Mouse (Mus musculus) liver, embryonic 16.5 days (tissue): Measurements from ENCODE around the gene Fnbp1l. TPM values are rescaled to one million over a fixed set of nuclear protein-coding genes. Genes with fewer than 3 reads are reported as not detected.

Source experiments
- ATAC-seq: fragments of 200-750 bp; cut with Nextera tagmentation; 2 replicates; pipeline ENCODE4 v1.8.0; 2017; ENCODE audit warnings: low read depth, mild to moderate bottlenecking, moderate number of reproducible peaks, moderate library complexity
- H3K27ac ChIP-seq: fragments of 300-500 bp; sonication (generic); 2 replicates; pipeline ENCODE4 v1.5.1; 2014; ENCODE audit warnings: mild to moderate bottlenecking, low read length
- H3K27me3 ChIP-seq: fragments of 300-500 bp; sonication (generic); 2 replicates; pipeline ENCODE4 v1.6.1; 2014; ENCODE audit warnings: low read depth, low read length, mixed read lengths; ENCODE audit not compliant: control insufficient read depth, insufficient read depth
- H3K36me3 ChIP-seq: fragments of 300-500 bp; sonication (generic); 2 replicates; pipeline ENCODE4 v1.6.1; 2014; ENCODE audit warnings: mild to moderate bottlenecking; ENCODE audit not compliant: control insufficient read depth, insufficient read depth
- H3K4me1 ChIP-seq: fragments of 300-500 bp; sonication (generic); 2 replicates; pipeline ENCODE4 v1.6.1; 2014; ENCODE audit warnings: low read depth, low read length, mixed read lengths; ENCODE audit not compliant: control insufficient read depth
- H3K4me2 ChIP-seq: fragments of 300-500 bp; sonication (generic); 2 replicates; pipeline ENCODE4 v1.6.1; 2014; ENCODE audit warnings: low read depth, low read length, mixed read lengths
- H3K4me3 ChIP-seq: fragments of 300-500 bp; sonication (generic); 2 replicates; pipeline ENCODE4 v1.5.1; 2014; ENCODE audit warnings: low read depth, mild to moderate bottlenecking, low read length
- H3K9ac ChIP-seq: fragments of 300-500 bp; sonication (generic); 2 replicates; pipeline ENCODE4 v1.6.1; 2014; ENCODE audit warnings: low read depth, low read length
- H3K9me3 ChIP-seq: fragments of 300-500 bp; sonication (generic); replicated peaks from 2 replicates; pipeline ENCODE4 v1.6.1; 2016; ENCODE audit warnings: low read length; ENCODE audit not compliant: control insufficient read depth
- WGBS: fragments of 180-500 bp; shearing (Covaris S2); extraction: QIAGEN DNeasy Blood & Tissue Kit; methylation state at CpG from one replicate; pipeline ENCODE4 v1.1.7; 2014; ENCODE audit not compliant: insufficient replicate concordance; 5-methylcytosine and 5-hydroxymethylcytosine counted together
- polyA plus RNA-seq: library from polyadenylated mRNA; unstranded; fragments of >200 nt; fragmentation: Nextera tagmentation; extraction: Ambion mirVana; gene quantifications from 2 replicates; pipeline ENCODE4 v1.2.1, GENCODE M21; 2015

Fnbp1l gene
- polyA plus RNA-seq, 1 experiment from 2014 or later, result 4.1 TPM

DNA sequence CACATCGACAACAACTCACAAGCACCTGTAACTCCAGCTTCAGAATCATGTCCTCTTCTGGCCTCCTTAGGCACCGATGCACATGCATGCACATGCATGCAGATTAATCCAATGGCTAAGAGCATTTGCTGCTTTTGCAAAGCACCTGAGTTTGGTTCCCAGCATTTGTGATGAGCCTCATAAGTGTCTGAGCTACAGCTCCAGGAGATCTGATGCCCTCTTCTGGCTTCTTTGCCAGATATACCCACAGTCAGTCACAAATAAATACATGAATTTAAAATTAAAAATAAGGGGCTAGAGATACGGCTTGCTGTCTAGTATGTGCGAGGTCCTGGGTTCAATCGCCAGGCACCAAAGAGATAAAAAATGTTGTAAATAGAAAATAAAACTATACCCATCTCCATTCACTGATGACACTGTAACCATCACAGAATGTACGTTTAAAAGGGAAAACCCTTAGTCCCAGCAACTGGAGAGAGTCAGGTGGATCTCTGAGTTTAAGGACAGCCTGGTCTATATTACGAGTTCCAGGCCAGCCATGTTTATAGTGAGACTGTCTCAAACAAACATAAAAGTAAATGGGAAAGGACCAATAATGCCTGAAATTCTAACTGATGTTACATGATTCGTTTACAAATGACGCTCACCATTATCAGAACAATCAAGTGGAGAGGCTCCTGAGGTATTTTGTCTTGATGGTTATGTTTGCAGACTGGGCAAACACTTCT, 1.7 kb downstream of the Fnbp1l start:
- no peak overlapping the region for H3K9ac ChIP-seq
- H3K4me1 ChIP-seq, result no peaks in the 10 kb centered on the region; the same call in 1 of the 2 replicates
- no peak overlapping the region for H3K27ac ChIP-seq
- H3K27me3 ChIP-seq, result peaks cover 35% of the 10 kb centered on the region
- H3K4me2 ChIP-seq, result peak overlapping the region; percentile 61
- no peaks in the 10 kb centered on the region for H3K36me3 ChIP-seq
- no peaks in the 10 kb centered on the region for H3K9me3 ChIP-seq
- 53% methylated on average over 9 of the region's 9 CpGs for WGBS
- H3K4me3 ChIP-seq, result peak overlapping the region; percentile 67
- no peak for ATAC-seq

DNA sequence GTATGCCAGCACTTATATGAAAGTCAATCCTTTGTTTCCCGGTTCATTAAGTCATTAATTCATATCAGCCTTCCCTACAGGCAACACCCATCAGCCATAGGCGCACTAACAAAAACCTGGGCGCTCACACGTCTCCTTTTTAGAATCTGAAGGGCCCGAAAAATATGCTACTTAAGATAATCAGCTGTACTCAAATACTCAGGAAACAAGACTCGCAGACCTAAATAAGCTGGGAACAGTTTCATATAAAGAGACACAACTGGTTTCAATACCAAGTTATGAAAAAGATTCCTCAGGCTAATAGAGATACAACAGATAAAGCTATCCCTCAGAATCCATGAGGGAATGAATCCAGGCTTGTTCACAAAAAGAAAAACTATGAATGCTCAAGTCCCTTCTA, 7.0 kb downstream of the Fnbp1l start:
- H3K9ac ChIP-seq, result no peak overlapping the region
- H3K9me3 ChIP-seq, result no peaks in the 10 kb centered on the region
- no peak for ATAC-seq
- no peaks in the 10 kb centered on the region for H3K36me3 ChIP-seq
- H3K27me3 ChIP-seq, result peaks cover 2% of the 10 kb centered on the region
- WGBS, result 36% methylated on average over 6 of the region's 6 CpGs
- H3K27ac ChIP-seq, result no peak overlapping the region
- no peak overlapping the region for H3K4me3 ChIP-seq
- no peaks in the 10 kb centered on the region for H3K4me1 ChIP-seq
- no peak overlapping the region for H3K4me2 ChIP-seq

DNA sequence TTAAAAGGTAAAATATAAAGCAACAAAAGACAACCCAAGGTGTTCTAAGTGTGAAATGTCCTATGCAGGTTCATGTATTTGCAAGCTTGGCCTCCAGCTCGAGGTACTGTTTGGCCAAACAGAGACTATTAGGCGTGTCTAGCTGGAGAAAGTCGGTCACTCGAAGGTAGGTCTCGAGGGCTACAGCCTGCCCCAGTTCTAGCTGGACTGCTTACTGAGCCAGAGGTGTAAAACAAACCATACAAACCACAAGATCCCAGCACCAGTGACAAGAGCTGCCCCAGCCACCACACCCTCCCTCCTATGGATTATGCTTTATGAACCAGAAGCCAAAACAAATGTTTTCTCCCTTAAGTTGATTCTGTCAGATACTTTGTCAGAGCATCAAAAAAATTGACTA, 7.8 kb downstream of the Fnbp1l start:
- no peak overlapping the region for H3K4me2 ChIP-seq
- WGBS, result 37% methylated on average over 5 of the region's 5 CpGs
- H3K4me1 ChIP-seq, result no peaks in the 10 kb centered on the region
- H3K9ac ChIP-seq, result no peak overlapping the region
- no peaks in the 10 kb centered on the region for H3K36me3 ChIP-seq
- no peaks in the 10 kb centered on the region; the same call in 1 of the 2 replicates for H3K27me3 ChIP-seq
- ATAC-seq, result no peak
- H3K27ac ChIP-seq, result no peak overlapping the region
- no peaks in the 10 kb centered on the region for H3K9me3 ChIP-seq
- H3K4me3 ChIP-seq, result no peak overlapping the region

DNA sequence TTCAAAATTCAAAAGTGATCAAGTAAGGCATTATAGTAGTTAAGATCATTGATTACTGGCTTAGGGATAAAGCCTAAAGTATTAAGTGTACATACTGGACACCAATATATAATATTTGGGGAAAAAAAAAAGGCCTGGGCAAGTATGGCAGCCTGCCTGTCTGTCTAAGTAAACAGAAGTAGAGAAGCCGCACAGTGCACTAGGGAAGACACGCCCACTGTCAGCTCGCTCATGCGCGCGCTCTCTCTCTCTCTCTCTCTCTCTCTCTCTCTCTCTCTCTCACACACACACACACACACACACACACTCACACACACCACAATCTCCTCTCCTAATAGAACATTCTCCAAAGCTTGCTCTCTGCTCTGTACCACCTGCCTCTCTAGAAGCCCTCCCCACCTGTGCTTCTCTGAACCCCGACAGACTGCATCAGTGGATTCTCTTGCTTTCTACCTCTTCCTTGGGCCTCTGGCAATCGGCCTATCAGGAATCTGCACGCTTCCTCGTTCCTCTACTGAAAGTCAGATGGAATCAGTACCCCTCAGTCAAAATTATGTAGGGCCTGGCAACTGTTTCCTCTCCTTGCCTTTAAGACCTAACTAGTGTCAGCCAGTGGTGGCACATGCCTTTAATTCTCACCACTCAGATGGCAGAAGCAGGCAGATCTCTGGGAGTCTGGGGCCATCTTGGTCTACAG, 13.3 kb downstream of the Fnbp1l start:
- no peak overlapping the region for H3K27ac ChIP-seq
- H3K27me3 ChIP-seq, result no peaks in the 10 kb centered on the region
- no peak overlapping the region for H3K4me3 ChIP-seq
- 40% methylated on average over 10 of the region's 10 CpGs for WGBS
- ATAC-seq, result no peak
- H3K9ac ChIP-seq, result no peak overlapping the region
- H3K36me3 ChIP-seq, result no peaks in the 10 kb centered on the region
- no peaks in the 10 kb centered on the region for H3K9me3 ChIP-seq
- H3K4me2 ChIP-seq, result no peak overlapping the region
- H3K4me1 ChIP-seq, result no peaks in the 10 kb centered on the region; the same call in 1 of the 2 replicates

DNA sequence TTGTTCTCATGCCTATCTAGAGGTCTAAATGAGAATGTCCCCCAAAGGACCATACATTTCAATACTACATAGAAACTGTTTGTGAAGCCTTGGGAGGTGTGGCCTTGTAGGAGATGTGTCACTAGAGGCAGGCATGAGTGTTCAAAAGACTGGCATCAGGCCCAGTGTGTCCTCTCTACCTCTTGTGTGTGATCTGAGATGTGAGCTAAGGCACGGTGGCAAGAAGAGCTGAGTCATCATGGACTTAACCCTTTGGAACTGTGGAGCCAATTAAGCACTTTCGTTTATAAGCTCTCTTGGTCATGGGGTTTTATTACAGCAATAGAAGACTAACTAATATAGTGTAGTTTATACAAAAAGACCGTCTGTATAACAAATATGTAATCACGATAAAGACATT, 16.3 kb downstream of the Fnbp1l start:
- H3K27ac ChIP-seq, result no peak overlapping the region
- H3K27me3 ChIP-seq, result no peaks in the 10 kb centered on the region
- no peak overlapping the region for H3K4me2 ChIP-seq
- H3K36me3 ChIP-seq, result no peaks in the 10 kb centered on the region
- no peak overlapping the region for H3K4me3 ChIP-seq
- H3K9ac ChIP-seq, result no peak overlapping the region
- WGBS, result 56% methylated on average over 4 of the region's 4 CpGs
- H3K4me1 ChIP-seq, result no peaks in the 10 kb centered on the region; the same call in 1 of the 2 replicates
- no peaks in the 10 kb centered on the region for H3K9me3 ChIP-seq
- ATAC-seq, result no peak

DNA sequence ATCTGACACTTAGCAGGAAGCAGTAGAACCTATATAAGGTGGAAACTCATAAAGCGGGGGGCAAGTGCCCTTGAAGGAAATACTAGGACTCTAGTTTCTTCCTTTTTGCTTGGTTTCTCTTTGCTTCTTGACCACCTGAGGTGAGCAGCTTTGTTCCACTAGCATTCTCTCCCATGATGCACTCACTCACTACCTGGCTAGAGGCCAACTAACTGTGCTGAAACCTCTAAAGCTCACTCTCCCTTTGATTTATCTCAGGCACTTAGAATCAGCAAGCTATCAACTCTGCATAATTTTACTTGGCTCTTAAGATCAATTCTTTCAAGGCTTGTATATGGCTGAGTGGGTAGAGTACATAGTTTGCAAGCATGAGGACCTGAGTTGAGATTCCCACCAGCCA, 17.1 kb downstream of the Fnbp1l start:
- WGBS, result 61% methylated on average over 1 of the region's 1 CpGs
- no peaks in the 10 kb centered on the region for H3K36me3 ChIP-seq
- ATAC-seq, result no peak

DNA sequence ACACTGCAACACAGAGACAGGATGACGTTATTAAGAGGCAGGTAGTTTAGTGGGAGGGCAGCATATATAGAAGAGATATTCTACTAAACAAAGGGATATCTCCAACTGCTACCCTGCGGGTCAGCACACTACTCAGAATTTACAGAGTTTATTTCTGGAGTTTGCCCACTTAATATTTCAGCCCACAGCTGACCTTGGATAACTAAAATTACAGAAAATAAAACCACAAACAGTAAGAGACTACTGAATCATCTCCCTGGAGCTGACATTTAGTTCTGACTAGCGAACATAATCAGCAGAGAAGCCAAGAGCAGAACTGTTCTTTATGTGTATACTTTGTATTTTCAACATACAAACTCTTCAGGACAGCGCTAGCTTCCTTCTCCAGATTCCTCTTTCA, 20.2 kb downstream of the Fnbp1l start:
- WGBS, result 62% methylated on average over 4 of the region's 4 CpGs
- H3K27ac ChIP-seq, result no peak overlapping the region
- no peak overlapping the region for H3K4me2 ChIP-seq
- no peaks in the 10 kb centered on the region for H3K27me3 ChIP-seq
- H3K9ac ChIP-seq, result no peak overlapping the region
- no peak for ATAC-seq
- no peaks in the 10 kb centered on the region for H3K36me3 ChIP-seq
- H3K9me3 ChIP-seq, result no peaks in the 10 kb centered on the region
- H3K4me1 ChIP-seq, result no peaks in the 10 kb centered on the region
- no peak overlapping the region for H3K4me3 ChIP-seq

More for the DNA sequence above, 17.1 kb downstream of the Fnbp1l start:
- Histone ChIP-seq H3K27ac (no peak overlapping the region), H3K4me2 (no peak overlapping the region), H3K9me3 (no peaks in the 10 kb centered on the region), H3K4me3 (no peak overlapping the region), H3K9ac (no peak overlapping the region), H3K27me3 (no peaks in the 10 kb centered on the region), H3K4me1 (no peaks in the 10 kb centered on the region; the same call in 1 of the 2 replicates)

DNA sequence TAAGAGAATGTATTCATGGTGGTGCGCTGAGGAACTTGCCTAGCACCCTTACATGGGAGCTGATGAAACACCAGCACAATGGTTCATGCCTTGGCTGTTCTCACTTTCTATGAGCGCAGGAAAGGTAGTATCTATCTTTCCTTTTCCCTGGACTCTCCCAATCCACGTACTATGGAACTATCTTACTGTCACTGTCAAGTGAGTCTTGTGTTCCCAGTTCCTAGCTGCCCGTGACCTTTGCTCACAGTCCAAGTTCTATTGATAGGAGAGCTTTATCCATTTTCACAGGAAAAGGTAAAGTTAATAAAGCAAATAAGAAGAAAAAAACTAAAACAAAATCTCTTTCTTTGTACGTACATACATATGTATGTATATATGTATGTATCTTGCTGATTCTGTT, 28.7 kb downstream of the Fnbp1l start:
- Histone ChIP-seq H3K9ac (no peak overlapping the region), H3K27ac (no peak overlapping the region), H3K4me1 (peaks cover 2% of the 10 kb centered on the region; the same call in 1 of the 2 replicates), H3K4me2 (no peak overlapping the region), H3K36me3 (no peaks in the 10 kb centered on the region), H3K4me3 (no peak overlapping the region), H3K27me3 (no peaks in the 10 kb centered on the region), H3K9me3 (no peaks in the 10 kb centered on the region)
- no peak for ATAC-seq
- WGBS, result 66% methylated on average over 5 of the region's 5 CpGs

DNA sequence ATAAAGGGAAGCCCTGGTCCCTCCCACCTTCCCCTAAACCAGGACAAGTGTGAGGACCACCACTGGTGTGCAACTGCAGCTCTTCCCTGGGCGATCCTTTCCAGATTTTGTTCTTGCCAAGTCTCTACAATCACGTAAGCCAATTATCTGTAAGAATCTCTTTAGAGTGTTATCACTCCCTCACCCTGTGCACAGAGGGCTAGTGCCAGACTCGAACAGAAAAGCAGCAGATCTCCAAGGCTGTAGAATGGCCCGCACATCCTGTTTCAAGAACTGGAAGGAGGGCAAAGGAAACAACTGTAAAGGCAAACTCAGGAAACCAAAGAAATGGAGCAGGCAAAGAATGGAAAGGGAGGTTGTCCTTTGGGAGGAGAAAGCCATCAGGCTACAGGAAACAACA, 29.2 kb downstream of the Fnbp1l start:
- Histone ChIP-seq H3K4me2 (no peak overlapping the region), H3K27ac (no peak overlapping the region), H3K4me1 (peaks cover 2% of the 10 kb centered on the region; the same call in 1 of the 2 replicates), H3K9me3 (no peaks in the 10 kb centered on the region), H3K27me3 (no peaks in the 10 kb centered on the region), H3K4me3 (no peak overlapping the region), H3K36me3 (no peaks in the 10 kb centered on the region), H3K9ac (no peak overlapping the region)
- 39% methylated on average over 4 of the region's 4 CpGs for WGBS
- no peak for ATAC-seq
